Mouse (Mus musculus): Measurements from ENCODE around the gene Styx.
"Not testable (repeated sequence)": the region's sequence is repeated elsewhere in the genome, so short reads cannot be mapped to it uniquely, and the experiment has no call there.

Gene Styx

GRCm38 (mm10) chr14:45364211-45365195, 13.6 kb downstream of the Styx start:
- DNase-seq (ENCODE audit: low spot score in 2 of 2), result no peak

GRCm38 (mm10) chr14:45365196-45365587, 14.3 kb downstream of the Styx start:
- DNase-seq (ENCODE audit: low spot score in 2 of 2), result no peak

- no peak for DNase-seq (ENCODE audit: low spot score in 2 of 2)
These were observed 27.9 kb downstream of the Styx start for GRCm38 (mm10) chr14:45378771-45379170.

- no peak for DNase-seq (ENCODE audit: low spot score in 2 of 2)
These were observed 29.9 kb downstream of the Styx start for GRCm38 (mm10) chr14:45380756-45381155.

GRCm38 (mm10) chr14:45382912-45383311, 32.0 kb downstream of the Styx start:
- DNase-seq (ENCODE audit: low spot score in 2 of 2), result no peak

DNA sequence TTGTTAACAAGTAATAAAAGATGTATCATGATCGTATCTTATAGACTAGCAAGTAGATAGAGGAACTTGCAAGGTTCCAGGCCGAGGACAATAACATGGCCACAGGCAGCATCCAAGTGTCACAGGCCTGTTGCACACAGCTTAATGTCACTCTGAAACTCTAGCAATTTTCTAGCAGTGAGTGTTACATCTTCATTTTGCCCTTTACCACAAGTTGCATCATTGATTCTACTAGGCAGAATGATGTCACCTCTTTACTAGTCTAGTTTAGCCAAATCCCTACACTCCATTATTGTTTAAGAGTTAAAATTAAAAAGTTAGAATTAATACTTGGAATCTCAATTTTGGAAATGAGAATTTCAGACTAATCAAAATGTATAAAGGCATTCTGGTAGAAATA, 34.7 kb downstream of the Styx start:
- DNase-seq (ENCODE audit: low spot score in 2 of 2), result no peak

DNA sequence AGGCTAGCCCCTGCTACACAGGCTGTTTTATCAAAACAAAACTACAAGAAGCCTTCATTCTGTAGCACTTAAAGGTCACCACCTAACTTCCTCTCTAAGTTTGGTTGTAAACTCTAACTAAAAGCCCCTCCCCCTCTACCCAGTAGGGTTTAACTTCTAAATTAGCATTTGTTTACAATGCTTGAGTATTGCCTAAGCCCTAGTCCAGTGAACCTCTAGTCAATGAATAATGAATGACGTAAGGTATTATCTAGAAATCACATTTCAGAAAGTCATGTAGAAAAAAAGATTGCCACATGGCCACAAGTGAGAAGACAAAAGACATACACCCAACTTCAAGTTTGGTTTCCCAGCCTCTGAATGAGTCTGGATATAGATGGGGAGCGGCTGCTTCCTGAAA, 36.6 kb downstream of the Styx start:
- no peak for DNase-seq (ENCODE audit: low spot score in 2 of 2)

GRCm38 (mm10) chr14:45388345-45389181, 37.7 kb downstream of the Styx start:
- peak; percentile 91 to 94 for DNase-seq (ENCODE audit: low spot score in 2 of 2)

GRCm38 (mm10) chr14:45389194-45389593, 38.3 kb downstream of the Styx start:
- no peak for DNase-seq (ENCODE audit: low spot score in 2 of 2)

DNA sequence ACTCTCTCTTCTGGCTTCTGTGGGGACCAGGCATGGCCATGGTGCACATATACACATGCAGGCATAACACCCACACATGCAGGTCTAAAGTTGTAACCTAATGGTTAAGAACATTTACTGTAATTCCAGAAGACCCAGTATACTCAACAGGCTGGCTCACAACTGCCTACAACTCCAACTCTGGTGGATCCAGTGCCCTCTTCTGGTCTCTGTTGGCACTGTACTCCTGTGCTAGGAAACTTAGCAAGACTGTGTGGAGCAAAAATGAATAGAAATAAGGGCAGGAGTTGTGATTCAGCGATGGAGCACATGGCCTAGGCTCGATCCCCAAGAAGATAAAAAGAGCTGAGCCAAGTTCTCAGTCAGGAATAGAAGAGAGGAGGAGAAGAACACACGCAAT, 48.9 kb downstream of the Styx start:
- no peak for DNase-seq (ENCODE audit: low spot score in 2 of 2)

- DNase-seq (ENCODE audit: low spot score in 2 of 2), result no peak
These were observed 52.8 kb downstream of the Styx start for GRCm38 (mm10) chr14:45403651-45404050.

- not testable (repeated sequence) for DNase-seq (ENCODE audit: low spot score in 2 of 2)
These were observed 53.9 kb downstream of the Styx start, which contains the start of gene Gnpnat1 for GRCm38 (mm10) chr14:45404813-45405212. Gene Gnpnat1, minus strand, starts transcription at chr14:45404913.

DNA sequence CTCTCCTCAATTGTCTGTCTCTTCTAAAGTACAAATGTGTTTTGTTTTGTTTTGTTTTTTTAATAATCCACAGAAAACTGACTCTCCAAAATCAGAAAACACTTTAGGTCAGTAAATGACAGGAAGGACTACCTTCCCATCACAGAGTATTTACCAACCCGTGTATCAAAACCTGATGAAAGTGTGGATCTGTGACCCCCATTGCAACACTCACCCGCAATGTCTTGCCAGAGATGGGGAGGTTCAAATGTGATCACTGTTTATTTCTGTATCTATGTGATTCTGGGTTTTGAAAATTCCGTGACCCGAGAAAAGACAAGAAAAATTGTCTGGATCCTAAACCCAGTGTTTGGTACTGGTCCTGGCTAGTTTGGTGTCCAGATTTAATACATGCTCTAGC, 65.4 kb downstream of the Styx start:
- peak in 1 of 2 experiments; percentile 13 for DNase-seq (ENCODE audit: low spot score in 2 of 2)

GRCm38 (mm10) chr14:45418553-45418952, 67.7 kb downstream of the Styx start:
- DNase-seq (ENCODE audit: low spot score in 2 of 2), result no peak

- no peak for DNase-seq (ENCODE audit: low spot score in 2 of 2)
These were observed 68.4 kb downstream of the Styx start for GRCm38 (mm10) chr14:45419323-45419722.

- DNase-seq (ENCODE audit: low spot score in 2 of 2), result no peak
These were observed 71.5 kb downstream of the Styx start for GRCm38 (mm10) chr14:45422371-45422770.

GRCm38 (mm10) chr14:45423220-45423619, 72.3 kb downstream of the Styx start:
- no peak for DNase-seq (ENCODE audit: low spot score in 2 of 2)

GRCm38 (mm10) chr14:45430066-45430842, 79.4 kb downstream of the Styx start:
- no peak for DNase-seq (ENCODE audit: low spot score in 2 of 2)

DNA sequence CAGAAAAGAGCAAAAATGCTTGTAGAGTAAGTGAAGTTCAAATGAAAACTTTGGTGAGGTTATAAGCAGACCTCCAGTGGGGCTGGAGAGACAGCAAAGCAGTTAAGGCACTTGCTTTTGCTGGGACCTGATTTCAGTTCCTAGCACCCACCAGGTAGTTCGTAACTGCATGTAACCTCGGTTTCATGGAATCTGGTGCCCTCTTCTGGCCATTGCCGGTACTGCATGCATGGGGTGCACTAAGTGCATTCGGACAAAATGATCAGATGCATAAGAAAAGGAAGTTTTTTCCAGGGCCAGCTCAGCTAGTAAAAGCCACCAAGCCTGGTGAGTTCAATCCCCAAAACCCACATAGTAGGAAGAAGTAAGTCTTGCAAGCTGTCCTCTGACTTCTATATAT, 81.1 kb downstream of the Styx start:
- no peak for DNase-seq (ENCODE audit: low spot score in 2 of 2)

DNA sequence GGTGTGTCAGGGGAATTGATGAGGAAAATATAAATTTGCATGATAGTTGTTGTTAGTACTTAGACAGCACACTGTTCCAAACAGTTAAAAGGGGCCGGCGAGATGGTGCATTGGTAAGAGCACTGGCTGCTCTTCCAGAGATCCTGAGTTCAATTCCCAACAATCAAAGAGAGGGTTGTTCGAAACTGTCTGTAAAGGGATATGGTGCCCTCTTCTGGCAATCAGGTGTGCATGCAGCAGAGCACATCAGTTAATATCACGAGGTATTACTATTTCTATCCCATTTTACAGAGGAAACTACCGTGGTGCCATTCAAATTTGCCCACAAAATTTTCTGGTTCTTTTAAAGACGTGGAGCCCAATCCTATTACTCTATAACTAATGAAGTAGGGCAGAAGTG, 83.3 kb downstream of the Styx start:
- DNase-seq (ENCODE audit: low spot score in 2 of 2), result no peak

DNA sequence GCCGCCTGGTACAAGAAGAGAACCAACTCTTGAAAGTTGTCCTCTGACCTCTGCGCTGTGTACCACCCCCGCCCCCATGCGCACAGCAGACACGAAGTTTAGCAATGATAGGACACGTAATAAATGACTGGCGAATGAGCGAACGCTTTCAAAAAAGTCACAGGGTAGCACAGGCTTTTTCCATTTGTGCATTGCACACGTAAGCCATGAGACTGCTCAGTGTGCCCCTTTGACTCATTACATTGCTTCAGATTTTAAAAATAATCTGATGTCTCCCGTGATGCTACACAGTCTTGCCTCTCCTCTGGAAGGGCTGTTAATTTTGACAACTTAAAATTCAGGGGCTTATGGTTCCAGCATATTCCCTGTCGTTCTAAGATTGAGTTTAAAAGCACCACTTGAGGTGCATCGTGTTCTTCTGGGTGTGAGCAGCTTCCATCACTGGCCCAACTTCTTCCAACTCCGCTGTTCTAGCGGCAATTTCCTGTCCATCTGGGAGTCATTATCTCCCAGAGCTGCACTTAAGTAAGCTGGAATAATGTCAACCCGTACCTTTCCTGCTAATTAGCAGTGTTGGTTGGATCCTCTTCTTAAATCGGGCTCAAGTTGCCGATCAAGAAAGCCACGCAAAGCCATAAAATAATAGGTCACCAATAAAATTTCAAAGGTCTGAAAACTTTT, 87.5 kb downstream of the Styx start:
- DNase-seq (ENCODE audit: low spot score in 2 of 2), result no peak

All from urinary bladder, postnatal 4 days (tissue).